Mouse (Mus musculus) small intestine, adult 2 months (tissue): Measurements from ENCODE around the gene Acot6.

Source experiments
- CTCF ChIP-seq: fragments of 200-500 bp; IDR thresholded peaks from 2 replicates; pipeline ENCODE4 v1.5.1; 2012; ENCODE audit warnings: low read depth, mild to moderate bottlenecking, control low read depth, inconsistent platforms, low read length, moderate library complexity, mixed read lengths; ENCODE audit not compliant: insufficient replicate concordance, insufficient read length; ENCODE audit errors: extremely low read depth
- POLR2A ChIP-seq: fragments of 200-500 bp; IDR thresholded peaks from 2 replicates; pipeline ENCODE4 v1.6.1; 2012; ENCODE audit warnings: low read depth, mild to moderate bottlenecking, control low read depth, inconsistent platforms, low read length, moderate library complexity

DNA sequence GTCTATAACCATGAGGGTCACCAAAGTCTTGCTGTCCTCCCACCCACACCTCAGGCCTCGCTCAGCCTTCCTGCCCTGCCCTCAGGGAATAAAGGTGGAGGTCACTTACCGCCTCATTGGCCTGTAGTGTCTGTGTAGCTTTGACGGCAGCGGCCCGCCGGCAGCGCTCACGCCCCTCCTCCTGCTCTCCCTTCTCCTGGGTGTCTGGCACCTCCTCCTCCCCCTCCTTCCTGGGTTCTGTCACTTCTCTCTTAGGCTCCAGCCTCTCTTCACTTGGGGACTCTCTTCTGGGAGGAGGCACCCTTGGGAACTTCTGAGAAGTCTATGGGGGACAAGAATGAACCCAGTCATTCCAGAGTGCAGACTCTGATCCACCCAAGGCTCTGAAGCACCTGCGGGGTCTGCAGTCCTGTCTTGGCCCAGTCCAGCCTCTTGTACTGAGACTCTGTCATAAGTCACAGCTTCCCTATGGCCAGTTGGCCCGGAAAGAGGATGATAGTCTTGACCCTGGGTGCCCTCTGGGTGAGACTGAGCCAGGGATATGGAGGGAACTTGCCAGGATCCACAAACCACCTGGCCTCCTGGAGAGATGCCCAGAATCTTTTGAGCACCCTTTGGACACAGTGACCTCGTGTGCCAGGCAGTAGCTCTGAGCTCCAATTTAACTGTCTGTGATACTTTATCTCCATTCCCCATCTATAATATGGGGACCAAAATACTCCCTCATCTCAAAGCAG is 54.5 kb downstream of the Acot6 start:
- TF ChIP-seq CTCF (no peak), POLR2A (no peak)
